Mouse (Mus musculus) testis, adult 2 months (tissue): ENCODE measurements at regions not wholly inside any gene's neighbourhood (a gene's known extent, or its start where the extent isn't known, plus 50 kb on each side); places are given as distances from the start of the nearest gene placed in this dataset.
A peak's percentile ranks its signal among the peaks of the same experiment; 100 is the strongest.

ENCODE experiments used
- H3K27ac ChIP-seq: fragments of 200-500 bp; 2 replicates; pipeline ENCODE4 v1.5.1; 2012; ENCODE audit warnings: low read depth, low read length; ENCODE audit not compliant: control insufficient read depth, insufficient read depth
- H3K27me3 ChIP-seq: fragments of 200-500 bp; 2 replicates; pipeline ENCODE4 v1.6.1; 2012; ENCODE audit warnings: mild to moderate bottlenecking, low read length, moderate library complexity; ENCODE audit not compliant: control insufficient read depth, insufficient read depth
- H3K36me3 ChIP-seq: fragments of 200-500 bp; 2 replicates; pipeline ENCODE4 v1.6.1; 2012; ENCODE audit warnings: mild to moderate bottlenecking, low read length; ENCODE audit not compliant: control insufficient read depth, insufficient read depth
- H3K4me1 ChIP-seq: fragments of 200-500 bp; 2 replicates; pipeline ENCODE4 v1.6.1; 2012; ENCODE audit warnings: low read length; ENCODE audit not compliant: control insufficient read depth, insufficient read depth
- H3K4me3 ChIP-seq: fragments of 200-500 bp; 2 replicates; pipeline ENCODE4 v1.5.1; 2012; ENCODE audit warnings: low read depth, mild to moderate bottlenecking, low read length, moderate library complexity, mixed read lengths; ENCODE audit not compliant: control insufficient read depth
- CTCF ChIP-seq: fragments of 200-500 bp; IDR thresholded peaks from 2 replicates; pipeline ENCODE4 v1.5.1; 2012; ENCODE audit warnings: low read depth, mild to moderate bottlenecking, inconsistent platforms, low read length, moderate library complexity; ENCODE audit not compliant: control insufficient read depth, insufficient read depth, insufficient replicate concordance
- POLR2A ChIP-seq: fragments of 200-500 bp; IDR thresholded peaks from 2 replicates; pipeline ENCODE4 v1.6.1; 2012; ENCODE audit warnings: low read depth, mild to moderate bottlenecking, inconsistent platforms, low read length, moderate library complexity; ENCODE audit not compliant: control insufficient read depth

GRCm38 (mm10) chr1:64254673-64255072, 132.6 kb upstream of the Klf7 start:
- Histone ChIP-seq H3K4me1 (no peaks in the 10 kb centered on the region; the same call in 1 of the 2 replicates), H3K4me3 (no peak overlapping the region), H3K27ac (no peak overlapping the region), H3K36me3 (no peaks in the 10 kb centered on the region), H3K27me3 (no peaks in the 10 kb centered on the region)
- no peak for TF ChIP-seq CTCF
- TF ChIP-seq POLR2A = no peak

- no peak for TF ChIP-seq POLR2A
- no peak for TF ChIP-seq CTCF
- Histone ChIP-seq H3K27me3 (no peaks in the 10 kb centered on the region), H3K27ac (no peak overlapping the region), H3K36me3 (no peaks in the 10 kb centered on the region), H3K4me3 (no peak overlapping the region), H3K4me1 (no peaks in the 10 kb centered on the region; the same call in 1 of the 2 replicates)
Measured at GRCm38 (mm10) chr1:64253996-64254395, 131.9 kb upstream of the Klf7 start.

- Histone ChIP-seq H3K4me3 (no peak overlapping the region), H3K36me3 (no peaks in the 10 kb centered on the region), H3K4me1 (no peaks in the 10 kb centered on the region), H3K27me3 (no peaks in the 10 kb centered on the region), H3K27ac (no peak overlapping the region)
- TF ChIP-seq POLR2A (no peak), CTCF (no peak)
Measured at GRCm38 (mm10) chr1:64242401-64242800, 120.3 kb upstream of the Klf7 start.

GRCm38 (mm10) chr1:64229654-64230053, 107.6 kb upstream of the Klf7 start:
- H3K27me3 ChIP-seq = no peaks in the 10 kb centered on the region
- H3K4me1 ChIP-seq = peaks cover 4% of the 10 kb centered on the region
- H3K4me3 ChIP-seq = no peak overlapping the region
- H3K27ac ChIP-seq = no peak overlapping the region
- TF ChIP-seq POLR2A (no peak), CTCF (no peak)
- no peaks in the 10 kb centered on the region for H3K36me3 ChIP-seq

GRCm38 (mm10) chr1:64226001-64226918, 104.2 kb upstream of the Klf7 start:
- H3K36me3 ChIP-seq = no peaks in the 10 kb centered on the region
- H3K4me1 ChIP-seq = peaks cover 8% of the 10 kb centered on the region
- H3K27me3 ChIP-seq = no peaks in the 10 kb centered on the region
- TF ChIP-seq POLR2A = no peak
- TF ChIP-seq CTCF = no peak
- peak overlapping the region; percentile 62 for H3K27ac ChIP-seq
- H3K4me3 ChIP-seq = no peak overlapping the region

GRCm38 (mm10) chr1:64223779-64224687, 102.0 kb upstream of the Klf7 start:
- no peaks in the 10 kb centered on the region for H3K27me3 ChIP-seq
- TF ChIP-seq CTCF (no peak), POLR2A (no peak)
- no peaks in the 10 kb centered on the region for H3K36me3 ChIP-seq
- no peak overlapping the region for H3K4me3 ChIP-seq
- H3K27ac ChIP-seq = no peak overlapping the region
- peaks cover 8% of the 10 kb centered on the region for H3K4me1 ChIP-seq

- TF ChIP-seq CTCF = no peak
- no peak for TF ChIP-seq POLR2A
- peaks cover 8% of the 10 kb centered on the region for H3K4me1 ChIP-seq
Measured at GRCm38 (mm10) chr1:64222475-64222874, 100.4 kb upstream of the Klf7 start.

More at GRCm38 (mm10) chr1:64222475-64222874, 100.4 kb upstream of the Klf7 start:
- Histone ChIP-seq H3K36me3 (no peaks in the 10 kb centered on the region), H3K27me3 (no peaks in the 10 kb centered on the region), H3K27ac (no peak overlapping the region), H3K4me3 (no peak overlapping the region)
